Mouse (Mus musculus) frontal cortex, postnatal 10 days (tissue): Measurements from ENCODE around the gene Ccnd1.

ENCODE experiments used
- DNase-seq, 2 experiments: peaks; one replicate each; pipeline ENCODE4 v3.0.0; 2022; ENCODE audit warnings: low spot score in 2 of 2, mixed read lengths in 1 of 2

Gene Ccnd1

GRCm38 (mm10) chr7:144938661-144939343 lies 923 bp downstream of the Ccnd1 start:
- no peak for DNase-seq

GRCm38 (mm10) chr7:144937899-144938517 lies 1.7 kb downstream of the Ccnd1 start:
- DNase-seq = no peak

- peak; percentile 72 to 86 for DNase-seq
These were observed 2.2 kb downstream of the Ccnd1 start for GRCm38 (mm10) chr7:144937490-144937889.

DNA sequence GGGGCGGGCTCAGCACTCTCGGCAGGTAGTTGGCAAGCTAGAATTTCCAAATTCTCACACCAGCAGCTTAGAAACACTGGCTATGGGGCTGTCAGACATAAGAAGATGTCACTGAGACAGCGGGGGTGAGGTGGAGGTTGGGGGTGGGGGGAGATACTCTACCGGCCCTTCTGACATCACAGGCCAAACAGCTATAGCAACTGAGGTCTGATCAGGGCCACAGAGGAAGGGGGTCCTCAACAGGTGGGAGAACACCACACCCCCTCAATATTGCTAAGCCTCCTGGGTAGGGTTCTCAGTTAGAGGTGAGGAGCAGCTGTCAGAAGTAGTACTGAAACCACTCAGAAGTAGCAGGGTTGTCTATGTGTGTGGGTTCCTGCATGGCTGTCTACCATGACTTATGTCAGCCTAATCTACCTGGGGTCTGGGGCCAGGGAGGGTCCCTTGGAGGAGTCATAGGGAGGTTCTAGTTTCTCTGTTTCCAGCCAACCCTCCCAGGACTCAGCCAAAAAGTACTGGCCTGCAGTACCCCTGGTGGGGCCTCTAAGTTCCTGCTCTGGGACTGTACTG lies 3.3 kb downstream of the Ccnd1 start:
- DNase-seq = no peak

- no peak for DNase-seq
These were observed 4.2 kb downstream of the Ccnd1 start for GRCm38 (mm10) chr7:144935563-144935962.

GRCm38 (mm10) chr7:144934901-144935300 lies 4.8 kb downstream of the Ccnd1 start:
- no peak for DNase-seq

DNA sequence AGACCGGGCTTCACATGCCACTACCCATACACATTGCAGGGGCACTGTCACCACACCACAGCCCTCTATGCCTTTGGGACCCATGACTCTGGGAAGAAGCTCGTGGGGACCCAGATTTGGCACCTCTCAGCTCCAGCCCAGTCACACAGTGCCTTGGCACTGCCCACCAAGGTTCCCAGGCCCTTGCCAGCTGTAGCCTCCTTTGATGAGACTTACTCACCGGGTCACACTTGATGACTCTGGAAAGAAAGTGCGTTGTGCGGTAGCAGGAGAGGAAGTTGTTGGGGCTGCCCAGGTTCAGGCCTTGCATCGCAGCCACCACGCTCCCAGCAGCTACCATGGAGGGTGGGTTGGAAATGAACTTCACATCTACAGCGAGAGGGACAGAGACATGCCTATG lies 5.9 kb downstream of the Ccnd1 start:
- no peak for DNase-seq

GRCm38 (mm10) chr7:144933336-144933735 lies 6.4 kb downstream of the Ccnd1 start:
- no peak for DNase-seq

- no peak for DNase-seq
These were observed 7.3 kb downstream of the Ccnd1 start for GRCm38 (mm10) chr7:144932389-144932937.

- DNase-seq = no peak
These were observed 7.9 kb downstream of the Ccnd1 start for GRCm38 (mm10) chr7:144931778-144932177.

- DNase-seq = no peak
These were observed 9.8 kb downstream of the Ccnd1 start for GRCm38 (mm10) chr7:144929931-144930330.

DNA sequence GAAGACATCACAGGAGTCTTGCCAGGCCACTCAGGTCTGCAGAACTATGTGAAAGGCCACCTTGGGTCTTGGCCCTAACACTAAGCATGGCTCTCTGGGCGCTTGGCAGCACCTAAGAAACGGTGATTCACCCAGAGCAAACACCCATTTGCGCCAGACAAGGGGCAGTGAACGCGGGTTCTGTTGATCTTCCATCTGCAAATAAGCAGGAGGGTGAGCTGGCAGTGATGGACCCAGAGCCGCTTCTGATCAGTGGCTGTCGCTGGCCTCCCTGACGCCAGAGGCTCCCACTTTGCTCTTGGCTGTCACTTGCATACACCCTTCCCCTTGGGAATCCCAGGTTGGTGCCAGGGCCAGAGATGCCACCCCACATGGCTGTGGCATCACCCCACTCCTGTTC lies 10.2 kb downstream of the Ccnd1 start:
- no peak for DNase-seq

GRCm38 (mm10) chr7:144928889-144929210 lies 10.9 kb downstream of the Ccnd1 start:
- DNase-seq = no peak

DNA sequence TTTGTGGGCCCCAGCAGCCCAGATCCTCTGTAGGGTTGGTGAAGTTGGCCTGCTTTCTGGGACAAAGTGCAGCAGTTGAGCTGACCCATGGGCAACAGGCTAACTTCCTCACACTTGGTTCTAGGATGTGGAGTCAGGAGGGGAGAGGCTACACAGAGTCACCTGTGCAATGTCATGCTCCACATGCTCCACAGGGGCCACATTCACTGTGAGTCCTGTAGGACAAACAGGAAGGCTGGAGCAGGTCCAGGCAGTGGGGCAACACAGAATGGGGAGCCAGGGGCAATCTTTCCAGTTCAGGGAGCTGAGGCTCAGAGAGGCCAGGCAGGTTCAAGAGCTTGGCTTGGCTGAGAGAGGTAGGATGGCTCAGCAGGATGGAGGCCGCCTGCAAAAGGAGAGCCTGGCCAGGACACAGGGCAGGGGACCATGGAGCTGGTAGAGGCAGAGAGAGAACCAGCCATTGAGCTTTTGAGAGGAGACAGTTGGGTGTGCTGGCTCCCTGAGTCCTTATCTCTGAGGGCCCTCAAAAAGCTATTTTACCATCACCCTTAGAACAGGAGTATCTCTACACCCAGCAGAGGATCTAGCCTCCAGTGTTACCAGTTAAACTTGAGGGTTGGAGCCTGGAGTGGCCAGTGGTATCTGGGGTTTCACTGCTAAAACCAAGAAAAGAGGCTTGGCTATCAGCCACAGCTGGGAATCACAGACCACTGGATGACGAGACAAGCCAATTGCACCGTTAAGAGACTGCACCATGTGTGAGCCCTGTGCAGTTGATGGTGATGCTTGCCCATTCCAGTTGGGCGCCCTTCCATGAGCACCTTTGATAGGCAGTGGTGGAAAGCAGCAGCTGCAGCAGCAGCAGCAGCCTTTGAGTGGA lies 11.5 kb downstream of the Ccnd1 start:
- DNase-seq = no peak

- DNase-seq = no peak
These were observed 12.1 kb downstream of the Ccnd1 start for GRCm38 (mm10) chr7:144927591-144927990.

- no peak for DNase-seq
These were observed 20.9 kb downstream of the Ccnd1 start for GRCm38 (mm10) chr7:144918823-144919222.

GRCm38 (mm10) chr7:144914948-144915750 lies 24.6 kb downstream of the Ccnd1 start, which contains the start of gene LTO1:
TSS of gene LTO1 (plus strand) at chr7:144915100.
- DNase-seq = peak; percentile 87 to 89

- DNase-seq = peak in 1 of 2 experiments; percentile 63
These were observed 25.3 kb downstream of the Ccnd1 start for GRCm38 (mm10) chr7:144914296-144914947.

DNA sequence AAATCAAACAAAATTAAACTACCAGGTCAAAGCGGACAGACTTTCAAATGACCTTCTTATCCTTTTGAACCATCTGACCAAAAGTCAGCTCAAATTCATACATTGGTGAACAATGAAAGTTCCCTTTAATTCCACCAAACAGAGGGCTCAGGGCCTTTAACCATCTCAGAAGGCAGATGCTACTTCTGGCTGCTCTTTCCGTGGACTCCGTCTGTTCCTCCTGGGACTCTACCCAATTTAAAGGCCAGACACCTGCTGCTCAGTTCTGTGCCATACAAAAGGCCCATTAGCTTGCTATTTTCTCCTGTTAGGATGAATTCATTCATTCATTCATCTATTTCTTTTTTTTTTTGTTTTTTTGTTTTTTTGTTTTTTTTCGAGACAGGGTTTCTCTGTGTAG lies 26.8 kb downstream of the Ccnd1 start:
- DNase-seq = no peak

DNA sequence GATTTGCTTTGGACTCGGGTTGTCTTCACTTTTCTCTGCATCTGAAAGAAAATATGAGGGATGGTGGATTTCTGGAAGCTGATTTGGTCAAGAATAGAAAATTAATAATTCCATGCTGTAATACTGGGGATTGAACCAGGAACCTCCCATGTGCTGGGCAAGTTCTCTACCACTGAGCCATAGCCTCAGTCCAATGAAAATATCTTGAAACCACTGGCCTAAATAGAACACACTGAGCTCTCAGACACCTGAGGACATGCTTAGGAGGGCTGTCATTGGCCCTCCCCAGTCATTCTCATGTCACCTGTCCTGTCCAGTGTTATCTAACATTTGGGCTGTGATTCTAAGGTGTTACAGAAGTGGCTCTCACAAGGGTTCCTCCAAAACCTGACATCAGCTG lies 28.6 kb downstream of the Ccnd1 start:
- no peak for DNase-seq

DNA sequence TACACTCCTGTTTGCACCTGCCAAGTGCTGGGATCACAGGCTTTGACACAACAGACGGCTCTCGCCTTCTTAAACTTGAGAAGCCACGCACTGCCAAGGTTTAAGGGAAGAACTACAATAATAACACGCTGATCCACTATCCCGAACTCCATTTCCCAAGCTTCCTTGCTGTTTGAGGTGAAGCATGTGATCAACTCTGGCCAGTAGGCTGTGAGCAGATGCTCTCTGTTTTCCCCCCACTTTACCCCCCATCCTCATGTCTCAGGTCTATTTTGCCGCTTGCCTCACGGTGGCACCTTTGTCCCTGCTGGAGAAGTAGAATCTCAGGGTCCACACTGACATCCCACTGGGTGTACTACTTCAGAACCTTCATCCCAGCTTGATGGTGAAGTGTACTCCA lies 31.0 kb downstream of the Ccnd1 start:
- DNase-seq = no peak
